Mouse (Mus musculus) kidney, postnatal 36 days (tissue): ENCODE measurements at regions not wholly inside any gene's neighbourhood (a gene's known extent, or its start where the extent isn't known, plus 50 kb on each side); places are given as distances from the start of the nearest gene placed in this dataset.

Experiments
- DNase-seq, 2 experiments: peaks; one replicate each; pipeline ENCODE4 v3.0.0; 2021 to 2022; ENCODE audit warnings: mixed read lengths in 2 of 2

GRCm38 (mm10) chr9:101439856-101440255 is 188.3 kb upstream of the Ppp2r3a start:
- peak in 1 of 2 experiments; percentile 5 for DNase-seq

GRCm38 (mm10) chr9:101438564-101439180 is 187.1 kb upstream of the Ppp2r3a start:
- no peak for DNase-seq

GRCm38 (mm10) chr9:101424974-101425670 is 173.5 kb upstream of the Ppp2r3a start:
- no peak for DNase-seq

- no peak for DNase-seq
These were observed 171.4 kb upstream of the Ppp2r3a start for GRCm38 (mm10) chr9:101423041-101423440.

- no peak for DNase-seq
These were observed 170.4 kb upstream of the Ppp2r3a start for GRCm38 (mm10) chr9:101422006-101422405.

- DNase-seq, result no peak
These were observed 169.5 kb upstream of the Ppp2r3a start for GRCm38 (mm10) chr9:101421136-101421535.

- no peak for DNase-seq
These were observed 168.6 kb upstream of the Ppp2r3a start for GRCm38 (mm10) chr9:101420181-101420580.

GRCm38 (mm10) chr9:101417660-101418059 is 166.1 kb upstream of the Ppp2r3a start:
- DNase-seq, result no peak

GRCm38 (mm10) chr9:101416321-101416720 is 164.7 kb upstream of the Ppp2r3a start:
- DNase-seq, result no peak

GRCm38 (mm10) chr9:101413071-101413633 is 161.6 kb upstream of the Ppp2r3a start:
- DNase-seq, result no peak

GRCm38 (mm10) chr9:101411951-101412350 is 160.4 kb upstream of the Ppp2r3a start:
- no peak for DNase-seq

GRCm38 (mm10) chr9:101411532-101411880 is 159.9 kb upstream of the Ppp2r3a start:
- DNase-seq, result no peak

- no peak for DNase-seq
These were observed 159.4 kb upstream of the Ppp2r3a start for GRCm38 (mm10) chr9:101410783-101411531.

GRCm38 (mm10) chr9:101410348-101410747 is 158.8 kb upstream of the Ppp2r3a start:
- no peak for DNase-seq

GRCm38 (mm10) chr9:101408116-101408515 is 156.5 kb upstream of the Ppp2r3a start:
- DNase-seq, result no peak

- DNase-seq, result no peak
These were observed 155.5 kb upstream of the Ppp2r3a start for GRCm38 (mm10) chr9:101407141-101407540.

- DNase-seq, result no peak
These were observed 153.0 kb upstream of the Ppp2r3a start for GRCm38 (mm10) chr9:101404441-101405081.

- DNase-seq, result no peak
These were observed 152.4 kb upstream of the Ppp2r3a start for GRCm38 (mm10) chr9:101404034-101404433.

- DNase-seq, result no peak
These were observed 151.1 kb upstream of the Ppp2r3a start for GRCm38 (mm10) chr9:101402544-101403194.

- DNase-seq, result no peak
These were observed 149.8 kb upstream of the Ppp2r3a start for GRCm38 (mm10) chr9:101401416-101401815.

- peak in 1 of 2 experiments; percentile 49 for DNase-seq
These were observed 147.3 kb upstream of the Ppp2r3a start for GRCm38 (mm10) chr9:101398858-101399257.

- peak in 1 of 2 experiments; percentile 1 for DNase-seq
These were observed 117.8 kb upstream of the Ppp2r3a start for GRCm38 (mm10) chr9:101369380-101369779.
